Mouse (Mus musculus) stomach, embryonic 15.5 days (tissue): ENCODE measurements at regions not wholly inside any gene's neighbourhood (a gene's known extent, or its start where the extent isn't known, plus 50 kb on each side); places are given as distances from the start of the nearest gene placed in this dataset.
A peak's percentile ranks its signal among the peaks of the same experiment; 100 is the strongest.

Experiments
- ATAC-seq: fragments of 200-750 bp; cut with Nextera tagmentation; 2 replicates; pipeline ENCODE4 v1.8.0; 2017; ENCODE audit warnings: low read depth, moderate number of reproducible peaks, moderate TSS enrichment; ENCODE audit not compliant: insufficient read depth, low FRiP score
- H3K27ac ChIP-seq: fragments of 300-500 bp; sonication (generic); 2 replicates; pipeline ENCODE4 v1.5.1; 2015; ENCODE audit warnings: mild to moderate bottlenecking, inconsistent platforms
- H3K27me3 ChIP-seq: fragments of 300-500 bp; sonication (generic); replicated peaks from 2 replicates; pipeline ENCODE4 v1.6.1; 2015; ENCODE audit warnings: inconsistent platforms
- H3K36me3 ChIP-seq: fragments of 300-500 bp; sonication (generic); 2 replicates; pipeline ENCODE4 v1.6.1; 2015; ENCODE audit warnings: inconsistent platforms
- H3K4me1 ChIP-seq: fragments of 300-500 bp; sonication (generic); 2 replicates; pipeline ENCODE4 v1.6.1; 2015; ENCODE audit warnings: inconsistent platforms
- H3K4me2 ChIP-seq: fragments of 300-500 bp; sonication (generic); 2 replicates; pipeline ENCODE4 v1.6.1; 2015; ENCODE audit warnings: mild to moderate bottlenecking, inconsistent platforms
- H3K4me3 ChIP-seq: fragments of 300-500 bp; sonication (generic); replicated peaks from 2 replicates; pipeline ENCODE4 v1.5.1; 2015; ENCODE audit warnings: inconsistent platforms
- H3K9ac ChIP-seq: fragments of 300-500 bp; sonication (generic); 2 replicates; pipeline ENCODE4 v1.6.1; 2015; ENCODE audit warnings: inconsistent platforms
- H3K9me3 ChIP-seq: fragments of 300-500 bp; sonication (generic); 2 replicates; pipeline ENCODE4 v1.6.1; 2016; ENCODE audit warnings: inconsistent platforms
- WGBS: fragments of 180-500 bp; shearing (Covaris S2); methylation state at CpG from one replicate; pipeline ENCODE4 v1.1.7; 2015; 5-methylcytosine and 5-hydroxymethylcytosine counted together

DNA sequence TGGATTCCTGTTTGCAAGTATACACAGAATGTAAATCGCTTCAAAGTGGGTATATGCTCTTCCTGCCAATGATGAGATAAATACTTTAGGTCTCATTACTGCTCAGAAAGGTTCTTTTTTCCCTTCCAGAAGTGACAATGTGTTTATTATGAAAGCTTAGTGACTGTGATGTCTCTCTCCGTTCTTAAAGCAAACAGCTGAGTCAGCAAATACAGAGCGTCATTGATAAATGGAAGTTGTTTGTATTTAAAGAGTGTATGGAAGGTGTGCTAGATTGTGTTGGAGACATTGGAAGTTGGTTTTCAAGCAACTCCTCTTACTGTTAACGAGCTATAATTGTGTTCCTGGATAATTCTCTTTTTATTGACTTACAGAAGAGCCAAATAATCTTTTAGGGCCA is 408.0 kb downstream of the Prr30 start:
- Histone ChIP-seq H3K9me3 (no peaks in the 10 kb centered on the region), H3K4me3 (no peak overlapping the region), H3K9ac (no peak overlapping the region), H3K27ac (no peak overlapping the region), H3K36me3 (no peaks in the 10 kb centered on the region), H3K4me1 (no peaks in the 10 kb centered on the region), H3K4me2 (no peak overlapping the region), H3K27me3 (no peaks in the 10 kb centered on the region)
- WGBS: 68% methylated on average over 4 of the region's 4 CpGs
- ATAC-seq: no peak

DNA sequence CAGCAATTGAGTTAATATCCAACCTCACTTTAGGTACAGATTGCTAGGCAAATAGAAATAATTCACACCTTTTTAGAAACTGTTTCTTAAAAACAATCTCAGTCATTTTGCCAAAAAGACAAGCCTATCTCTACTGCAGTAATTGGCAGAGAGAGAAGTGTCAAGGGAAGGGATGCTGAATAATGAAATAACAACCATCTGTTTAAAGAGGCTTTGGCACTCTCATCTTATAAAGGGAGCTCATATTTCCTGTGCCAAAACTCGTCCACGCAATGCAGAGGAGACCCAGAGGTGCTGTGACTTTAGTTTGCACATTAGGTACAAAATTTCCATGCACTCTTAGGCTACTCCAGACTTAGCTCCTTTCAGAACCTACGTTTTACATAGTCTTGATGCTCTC is 418.2 kb downstream of the Prr30 start:
- WGBS: 72% methylated on average over 3 of the region's 3 CpGs
- no peaks in the 10 kb centered on the region for H3K27me3 ChIP-seq
- H3K4me2 ChIP-seq: no peak overlapping the region
- H3K4me1 ChIP-seq: no peaks in the 10 kb centered on the region
- no peak for ATAC-seq
- H3K4me3 ChIP-seq: no peak overlapping the region
- no peaks in the 10 kb centered on the region for H3K36me3 ChIP-seq
- no peak overlapping the region for H3K27ac ChIP-seq
- no peak overlapping the region for H3K9ac ChIP-seq
- no peaks in the 10 kb centered on the region for H3K9me3 ChIP-seq

DNA sequence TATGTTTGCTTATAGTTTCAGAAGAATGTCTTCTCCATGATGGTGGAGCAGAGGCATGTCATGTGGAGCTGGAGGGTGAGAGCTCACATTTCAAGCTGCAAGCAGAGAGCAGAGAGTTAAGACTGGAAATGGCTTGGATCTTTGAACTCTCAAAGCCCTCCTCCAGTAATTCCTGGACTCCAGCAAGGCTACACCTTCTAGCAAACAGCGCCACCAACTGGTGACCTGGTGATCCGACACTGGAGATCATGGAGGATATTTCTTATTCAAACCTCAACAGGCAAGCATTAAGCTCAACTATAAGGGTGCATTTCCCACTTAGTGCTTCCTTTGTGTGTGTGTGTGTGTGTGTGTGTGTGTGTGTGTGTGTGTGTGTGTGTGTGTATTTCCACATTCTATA is 446.2 kb downstream of the Prr30 start:
- H3K36me3 ChIP-seq: no peaks in the 10 kb centered on the region
- WGBS: 40% methylated on average over 2 of the region's 2 CpGs

DNA sequence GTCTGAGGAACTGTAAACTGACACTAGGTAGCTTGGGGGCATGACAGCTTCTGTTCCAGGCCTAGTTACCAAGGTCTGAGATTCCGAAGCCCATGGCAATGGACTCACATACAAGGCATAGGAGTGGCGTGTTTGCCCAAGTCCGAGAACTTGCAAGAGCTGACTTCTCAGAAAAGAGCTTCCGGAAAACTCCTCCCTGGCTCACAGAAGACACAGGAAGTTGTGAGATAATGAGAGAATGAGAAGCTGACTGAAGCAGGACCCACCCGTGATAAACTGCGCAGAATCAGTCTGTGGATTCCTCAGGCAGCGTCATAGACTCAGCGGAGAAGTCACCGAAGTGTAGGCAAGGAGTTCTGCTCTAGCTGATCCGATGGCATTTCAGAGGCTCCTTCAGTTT is 447.4 kb downstream of the Prr30 start:
- Histone ChIP-seq H3K4me3 (no peak overlapping the region), H3K4me1 (peaks cover 4% of the 10 kb centered on the region; the same call in 1 of the 2 replicates), H3K27ac (no peak overlapping the region), H3K9me3 (no peaks in the 10 kb centered on the region), H3K9ac (no peak overlapping the region), H3K4me2 (no peak overlapping the region), H3K36me3 (no peaks in the 10 kb centered on the region), H3K27me3 (no peaks in the 10 kb centered on the region)
- WGBS: 86% methylated on average over 10 of the region's 10 CpGs
- no peak for ATAC-seq

More for the DNA sequence above, 446.2 kb downstream of the Prr30 start:
- Histone ChIP-seq H3K27ac (no peak overlapping the region), H3K4me1 (peaks cover 4% of the 10 kb centered on the region; the same call in 1 of the 2 replicates), H3K4me2 (no peak overlapping the region), H3K9me3 (no peaks in the 10 kb centered on the region), H3K4me3 (no peak overlapping the region), H3K9ac (no peak overlapping the region), H3K27me3 (no peaks in the 10 kb centered on the region)
- ATAC-seq: no peak

DNA sequence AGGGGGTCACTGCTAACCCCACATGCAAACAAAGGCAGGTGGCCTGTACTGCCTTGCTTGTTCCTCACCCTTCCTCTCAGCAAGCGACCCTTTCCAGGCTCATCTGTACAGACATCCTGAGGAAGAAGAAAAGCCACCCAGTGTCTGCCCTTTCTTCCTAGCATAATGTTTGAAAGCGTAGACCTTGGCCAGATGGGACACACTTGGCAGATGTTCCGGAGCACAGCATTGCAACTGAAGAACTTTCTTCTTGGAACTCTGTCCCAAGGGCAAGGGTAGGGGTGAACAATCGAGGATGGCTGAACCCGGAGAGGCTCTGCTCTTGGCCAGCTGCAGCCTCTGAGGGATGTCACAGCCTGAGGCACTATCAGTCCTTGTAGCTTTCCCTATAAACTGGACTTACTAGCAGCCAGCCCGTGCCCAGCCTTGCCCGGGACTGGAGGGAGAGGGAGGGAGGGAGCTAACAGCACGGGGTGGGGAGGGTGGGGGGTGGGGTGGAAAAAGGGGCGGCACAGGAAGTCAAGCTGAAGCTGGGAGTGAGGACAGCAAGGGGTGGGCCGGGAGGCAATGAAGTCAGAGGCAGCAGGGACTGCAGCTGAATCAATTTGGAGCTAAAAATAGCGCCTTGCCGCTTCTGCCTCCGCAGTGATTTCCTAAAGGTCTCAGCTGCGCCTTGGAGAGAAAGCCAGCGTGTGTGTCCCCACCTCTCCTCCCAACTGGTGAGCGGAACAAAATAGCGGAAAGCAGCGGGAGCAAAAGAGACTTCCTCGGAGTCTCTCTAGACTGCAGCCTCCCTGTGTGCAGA is 450.2 kb downstream of the Prr30 start:
- peaks cover 4% of the 10 kb centered on the region; the same call in 1 of the 2 replicates for H3K4me1 ChIP-seq
- 10% methylated on average over 19 of the region's 19 CpGs for WGBS
- peak; percentile 95 for ATAC-seq

DNA sequence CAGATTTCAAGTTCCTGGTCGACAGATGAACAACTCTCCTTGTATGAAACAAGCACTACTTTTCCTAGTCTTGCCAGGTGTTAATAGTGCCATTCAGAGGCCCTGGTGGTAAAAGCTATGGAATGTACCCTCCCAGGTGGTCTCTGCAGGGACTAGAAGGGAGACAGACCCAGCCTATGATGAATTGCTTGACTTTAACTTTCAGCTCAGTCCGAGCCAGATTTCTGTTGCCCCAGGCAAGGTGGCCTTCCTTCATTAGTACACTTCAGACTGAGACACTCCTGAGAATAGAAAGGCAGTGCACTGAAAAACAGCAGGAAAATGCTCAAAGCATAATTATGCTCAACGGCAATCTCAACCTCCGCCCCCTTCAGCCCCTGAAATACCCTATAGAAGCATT is 450.8 kb upstream of the Klf12 start:
- no peak for ATAC-seq
- Histone ChIP-seq H3K9me3 (no peaks in the 10 kb centered on the region), H3K27ac (no peak overlapping the region), H3K9ac (no peak overlapping the region), H3K36me3 (no peaks in the 10 kb centered on the region), H3K4me1 (no peaks in the 10 kb centered on the region), H3K27me3 (no peaks in the 10 kb centered on the region), H3K4me3 (no peak overlapping the region), H3K4me2 (no peak overlapping the region)
- 61% methylated on average over 4 of the region's 4 CpGs for WGBS

More for the DNA sequence above, 450.2 kb downstream of the Prr30 start:
- Histone ChIP-seq H3K36me3 (no peaks in the 10 kb centered on the region), H3K27ac (peak overlapping the region; percentile 83), H3K4me2 (peak overlapping the region; percentile 66), H3K4me3 (peak overlapping the region; percentile 41), H3K27me3 (no peaks in the 10 kb centered on the region), H3K9ac (peak overlapping the region; percentile 25; the same call in 1 of the 2 replicates), H3K9me3 (no peaks in the 10 kb centered on the region)

- Histone ChIP-seq H3K27ac (no peak overlapping the region), H3K4me3 (no peak overlapping the region), H3K4me2 (no peak overlapping the region), H3K4me1 (no peaks in the 10 kb centered on the region), H3K36me3 (no peaks in the 10 kb centered on the region), H3K9ac (no peak overlapping the region), H3K9me3 (no peaks in the 10 kb centered on the region), H3K27me3 (no peaks in the 10 kb centered on the region)
- WGBS: 80% methylated on average over 4 of the region's 4 CpGs
- no peak for ATAC-seq
These were observed 444.0 kb upstream of the Klf12 start for GRCm38 (mm10) chr14:100728433-100728832.

DNA sequence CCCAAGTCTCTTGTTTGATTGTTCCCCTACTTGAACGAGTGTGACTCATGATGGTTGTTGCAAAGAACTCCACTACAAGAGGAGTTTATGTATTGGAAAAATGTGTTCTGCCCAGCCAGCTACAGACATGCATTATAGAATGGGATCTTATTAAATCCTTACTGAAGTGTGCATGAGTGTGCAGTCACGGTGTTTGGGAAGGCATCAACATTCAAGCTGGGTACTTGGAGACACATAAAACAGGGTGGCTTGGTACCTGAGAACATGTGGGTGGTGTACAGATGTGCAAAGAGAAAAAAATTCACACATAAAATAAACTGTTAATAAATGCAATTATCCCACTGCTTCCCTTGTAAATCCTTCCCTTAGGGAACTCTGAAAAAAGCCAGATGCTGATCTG is 443.2 kb upstream of the Klf12 start:
- ATAC-seq: no peak

GRCm38 (mm10) chr14:100724962-100725361 is 440.5 kb upstream of the Klf12 start:
- ATAC-seq: no peak
- H3K36me3 ChIP-seq: no peaks in the 10 kb centered on the region
- no peaks in the 10 kb centered on the region for H3K9me3 ChIP-seq
- H3K4me3 ChIP-seq: no peak overlapping the region
- no peaks in the 10 kb centered on the region for H3K27me3 ChIP-seq
- no peaks in the 10 kb centered on the region for H3K4me1 ChIP-seq
- WGBS: 74% methylated on average over 8 of the region's 8 CpGs
- H3K4me2 ChIP-seq: no peak overlapping the region
- H3K27ac ChIP-seq: no peak overlapping the region
- H3K9ac ChIP-seq: no peak overlapping the region

More for the DNA sequence above, 443.2 kb upstream of the Klf12 start:
- Histone ChIP-seq H3K9me3 (no peaks in the 10 kb centered on the region), H3K4me1 (no peaks in the 10 kb centered on the region), H3K27ac (no peak overlapping the region), H3K36me3 (no peaks in the 10 kb centered on the region), H3K4me3 (no peak overlapping the region), H3K4me2 (no peak overlapping the region), H3K9ac (no peak overlapping the region), H3K27me3 (no peaks in the 10 kb centered on the region)
- WGBS: 54% methylated on average over 2 of the region's 2 CpGs

DNA sequence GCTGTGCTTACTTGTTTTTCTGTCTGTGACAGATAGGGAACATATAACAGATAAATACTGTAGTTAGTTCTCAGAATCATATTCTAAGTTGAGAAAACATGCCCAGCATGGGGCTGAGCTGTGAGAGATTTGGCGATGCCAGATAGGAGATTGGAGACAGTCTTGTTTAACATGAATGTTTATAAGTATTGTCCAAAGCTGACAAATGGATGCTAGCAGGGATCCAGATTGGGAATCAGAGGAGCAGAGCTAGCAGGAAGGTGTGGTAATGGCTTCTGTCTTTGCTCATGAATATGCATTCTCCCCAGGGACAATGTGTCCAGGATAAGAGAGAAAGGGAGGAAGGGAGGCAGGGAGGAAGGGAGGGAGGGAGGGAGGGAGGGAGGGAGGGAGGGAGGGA is 436.2 kb upstream of the Klf12 start:
- no peaks in the 10 kb centered on the region for H3K4me1 ChIP-seq
- H3K27ac ChIP-seq: no peak overlapping the region
- H3K4me2 ChIP-seq: no peak overlapping the region
- ATAC-seq: no peak
- no peak overlapping the region for H3K4me3 ChIP-seq
- H3K9ac ChIP-seq: no peak overlapping the region
- H3K9me3 ChIP-seq: no peaks in the 10 kb centered on the region
- H3K27me3 ChIP-seq: no peaks in the 10 kb centered on the region
- no peaks in the 10 kb centered on the region for H3K36me3 ChIP-seq
- 32% methylated on average over 1 of the region's 1 CpGs for WGBS

- no peak for ATAC-seq
- Histone ChIP-seq H3K36me3 (no peaks in the 10 kb centered on the region), H3K4me3 (no peak overlapping the region), H3K27ac (no peak overlapping the region), H3K9me3 (no peaks in the 10 kb centered on the region), H3K4me1 (no peaks in the 10 kb centered on the region), H3K27me3 (no peaks in the 10 kb centered on the region), H3K4me2 (no peak overlapping the region), H3K9ac (no peak overlapping the region)
- 77% methylated on average over 2 of the region's 2 CpGs for WGBS
These were observed 430.5 kb upstream of the Klf12 start for GRCm38 (mm10) chr14:100714952-100715351.

GRCm38 (mm10) chr14:100713999-100714471 is 429.6 kb upstream of the Klf12 start:
- Histone ChIP-seq H3K4me3 (no peak overlapping the region), H3K4me1 (no peaks in the 10 kb centered on the region), H3K27ac (no peak overlapping the region), H3K36me3 (no peaks in the 10 kb centered on the region), H3K9ac (no peak overlapping the region), H3K4me2 (no peak overlapping the region), H3K27me3 (no peaks in the 10 kb centered on the region), H3K9me3 (no peaks in the 10 kb centered on the region)
- no peak for ATAC-seq
- WGBS: 84% methylated on average over 4 of the region's 4 CpGs
